Mouse (Mus musculus) granulocyte monocyte progenitor cell, adult 5-6 weeks (primary cell): ENCODE data around the gene Zap70. TPM values are rescaled to one million over a fixed set of nuclear protein-coding genes. Genes with fewer than 3 reads are reported as not detected.
A peak's percentile ranks its signal among the peaks of the same experiment; 100 is the strongest.
"Not testable (repeated sequence)": the region's sequence is repeated elsewhere in the genome, so short reads cannot be mapped to it uniquely, and the experiment has no call there.

Experiments used
- ATAC-seq: replicated peaks from 2 replicates; pipeline ENCODE4 v1.8.0; 2016; ENCODE audit warnings: mild to moderate bottlenecking, moderate TSS enrichment, inconsistent platforms; ENCODE audit not compliant: poor library complexity, severe bottlenecking
- total RNA-seq, 2 experiments: library from RNA; stranded (forward) in 1 of 2; stranded (reverse) in 1 of 2; fragments of 200-712, 200-1000 nt in 1 of 2; fragments of >200 nt in 1 of 2; fragmentation: Nextera tagmentation in 1 of 2; gene quantifications; 2 replicates each; pipeline ENCODE4 v1.2.3; 2014 to 2017

Zap70 gene
- total RNA-seq, 2 experiments from 2014 or later: not detected

DNA sequence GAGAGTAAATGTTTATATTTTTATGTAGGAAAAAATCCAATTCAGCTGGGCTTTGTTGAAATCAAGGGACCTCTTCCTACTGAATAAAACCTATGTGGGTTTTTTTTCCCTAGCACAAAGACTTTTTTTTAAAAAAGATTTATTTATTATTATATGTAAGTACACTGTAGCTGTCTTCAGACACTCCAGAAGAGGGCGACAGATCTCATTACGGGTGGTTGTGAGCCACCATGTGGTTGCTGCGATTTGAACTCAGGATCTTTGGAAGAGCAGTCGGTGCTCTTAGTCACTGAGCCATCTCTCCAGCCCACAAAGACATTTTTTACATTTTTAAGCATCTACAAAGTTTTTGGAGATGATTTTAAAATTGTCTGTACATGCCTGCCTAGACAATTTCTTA, 60.3 kb downstream of the Zap70 start:
- not testable (repeated sequence) for ATAC-seq

DNA sequence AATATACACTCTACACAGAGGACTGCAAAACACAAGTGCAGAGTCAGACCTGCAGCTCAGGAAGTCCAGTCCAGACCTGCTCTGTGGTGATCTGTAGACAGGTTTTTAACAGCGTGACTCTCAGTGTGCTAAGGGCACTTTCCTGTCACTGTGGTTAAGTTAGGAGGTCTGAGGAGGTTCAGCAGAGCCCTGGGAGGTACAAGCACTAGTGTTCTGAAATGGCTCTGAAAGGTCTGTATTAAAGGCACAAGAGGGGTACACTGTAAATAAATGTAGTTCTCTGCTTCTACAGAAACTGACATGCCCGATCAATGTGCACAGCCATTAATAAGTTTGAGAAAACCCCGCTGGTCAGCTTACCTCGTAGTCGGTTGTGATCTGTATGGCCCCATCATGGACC, 62.8 kb downstream of the Zap70 start:
- ATAC-seq: no peak

- ATAC-seq: peak; percentile 60
Measured at GRCm38 (mm10) chr1:36830913-36831866, 69.6 kb downstream of the Zap70 start.

Other genes starting within 250 kb of the Zap70 start
- 14.7 and 28.8 TPM in 2 replicates for gene Cnnm3, start 249.9 kb upstream of the Zap70 start, total RNA-seq (2014; fragmentation: Nextera tagmentation)
- 9.3 and 14.4 TPM in 2 replicates for gene Cnnm3, start 249.9 kb upstream of the Zap70 start, total RNA-seq (2017)
- gene Ankrd23, start 224.9 kb upstream of the Zap70 start, total RNA-seq (2014; fragmentation: Nextera tagmentation): 7.0 and 12.2 TPM in 2 replicates
- gene Ankrd23, start 224.9 kb upstream of the Zap70 start, total RNA-seq (2017): 5.8 and 8.4 TPM in 2 replicates
- not detected in 2 replicates for gene Gm42417, start 222.4 kb upstream of the Zap70 start, total RNA-seq (2014; fragmentation: Nextera tagmentation)
- 0.93 TPM in 1 of 2 replicates, not detected in the other for gene Gm42417, start 222.4 kb upstream of the Zap70 start, total RNA-seq (2017)
- 4.9 and 6.5 TPM in 2 replicates for gene Ankrd39, start 214.4 kb upstream of the Zap70 start, total RNA-seq (2014; fragmentation: Nextera tagmentation)
- 3.1 and 7.2 TPM in 2 replicates for gene Ankrd39, start 214.4 kb upstream of the Zap70 start, total RNA-seq (2017)
- 2.0 and 2.3 TPM in 2 replicates for gene Sema4c, start 203.4 kb upstream of the Zap70 start, total RNA-seq (2014; fragmentation: Nextera tagmentation)
- 1.9 and 2.1 TPM in 2 replicates for gene Sema4c, start 203.4 kb upstream of the Zap70 start, total RNA-seq (2017)
- gene Fam178b, start 78.6 kb upstream of the Zap70 start, total RNA-seq (2014; fragmentation: Nextera tagmentation): 3.6 TPM in 1 of 2 replicates, not detected in the other
- gene Fam178b, start 78.6 kb upstream of the Zap70 start, total RNA-seq (2017): not detected in 2 replicates
- gene Cox5b, start 70.3 kb upstream of the Zap70 start, total RNA-seq (2014; fragmentation: Nextera tagmentation): 609 and 614 TPM in 2 replicates
- 494 and 585 TPM in 2 replicates for gene Cox5b, start 70.3 kb upstream of the Zap70 start, total RNA-seq (2017)
- gene 4933424G06Rik, start 51.6 kb upstream of the Zap70 start, total RNA-seq (2014; fragmentation: Nextera tagmentation): not detected in 2 replicates
- gene 4933424G06Rik, start 51.6 kb upstream of the Zap70 start, total RNA-seq (2017): not detected in 2 replicates
- gene Actr1b, start 47.4 kb upstream of the Zap70 start, total RNA-seq (2014; fragmentation: Nextera tagmentation): 34.3 and 59.5 TPM in 2 replicates
- gene Actr1b, start 47.4 kb upstream of the Zap70 start, total RNA-seq (2017): 30.8 and 37.7 TPM in 2 replicates
- 30.8 and 35.4 TPM in 2 replicates for gene Tmem131, start 181.9 kb downstream of the Zap70 start, total RNA-seq (2014; fragmentation: Nextera tagmentation)
- 12.9 and 13.4 TPM in 2 replicates for gene Tmem131, start 181.9 kb downstream of the Zap70 start, total RNA-seq (2017)